8 mouse cellular contexts compared by ENCODE assay signal in the genomic region with DNA sequence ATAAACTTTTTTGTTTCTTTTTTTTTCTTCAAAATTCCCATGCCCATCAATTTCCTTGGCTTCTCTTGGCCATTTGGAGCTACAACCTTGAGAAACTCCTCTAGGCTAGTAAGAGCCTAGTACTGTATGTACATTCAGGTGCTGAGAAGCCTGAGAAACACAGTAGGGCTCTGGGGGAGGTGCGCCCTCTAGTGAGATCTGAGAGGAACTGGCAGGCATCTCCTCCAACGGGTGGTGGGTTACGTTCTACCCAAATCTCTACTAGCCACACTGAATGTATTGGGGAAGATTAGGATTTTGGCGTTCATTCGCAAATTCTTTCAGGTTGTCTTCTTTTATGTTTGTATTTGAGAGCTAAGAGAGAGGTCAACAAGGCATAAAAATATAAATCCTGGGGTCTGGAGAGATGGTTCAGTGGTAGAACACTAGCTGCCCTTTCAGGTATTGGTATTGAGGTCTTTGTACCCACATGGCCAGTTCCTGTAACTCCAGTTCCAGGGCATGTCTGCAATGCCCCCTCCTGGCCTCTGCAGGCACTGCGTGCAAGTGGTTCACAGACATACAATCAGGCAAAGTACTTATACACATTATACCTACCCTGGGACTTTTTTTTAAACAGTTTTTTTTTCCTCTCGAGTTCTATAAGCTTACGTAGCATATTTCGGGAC. TPM values are rescaled to one million over a fixed set of nuclear protein-coding genes. Genes with fewer than 3 reads are reported as not detected.
A peak's percentile ranks its signal among the peaks of the same experiment; 100 is the strongest.
DNase-seq lines count a peak whose midpoint lies in the region; ATAC-seq and TF ChIP-seq lines count a peak whose summit lies in the region.

No protein-coding gene starts in this region.

- intact Hi-C loops in gastrocnemius, adult 2 months (cut with DNase I): loop anchor here (2.0 kb wide), 1 partner anchor 108 kb away; no protein-coding TSS in a partner anchor
- intact Hi-C loops in gastrocnemius, postnatal 36 days (cut with DNase I): loop anchor here (5.0 kb wide), 1 partner anchor 110 kb away; no protein-coding TSS in a partner anchor

- peak; percentile 44 for DNase-seq in gastrocnemius, adult 2 months
- DNase-seq in gastrocnemius, postnatal 36 days: no peak
- DNase-seq in adipocyte (ENCODE audit: low spot score): peak; percentile 66
- DNase-seq in heart, postnatal 4 days: peak; percentile 74
- peak; percentile 47 to 58 for DNase-seq in layer of hippocampus, adult 2 months (ENCODE audit: low spot score in 2 of 2)
- peak; percentile 20 for DNase-seq in skeletal muscle tissue, adult 2 months (ENCODE audit: low read depth, low spot score)

- H3K27ac ChIP-seq in gastrocnemius, adult 2 months: no peak overlapping the region
- no peak overlapping the region for H3K27ac ChIP-seq in layer of hippocampus, adult 2 months

- H3K4me3 ChIP-seq in gastrocnemius, adult 2 months: no peak overlapping the region
- no peak overlapping the region for H3K4me3 ChIP-seq in layer of hippocampus, adult 2 months

- ATAC-seq in common myeloid progenitor, adult 5-6 weeks (replicated peaks; ENCODE audit: low read depth, poor library complexity, severe bottlenecking): peak; percentile 67
- ATAC-seq in megakaryocyte progenitor cell, adult 5-6 weeks (replicated peaks; ENCODE audit: poor library complexity): peak; percentile 75

- peak; percentile 77 for TF ChIP-seq CTCF in gastrocnemius, adult 2 months (IDR thresholded peaks at IDR 0.05)
- peak; percentile 86 for TF ChIP-seq CTCF in layer of hippocampus, adult 2 months (conservative IDR thresholded peaks at IDR 0.05)

RNA-seq across cellular contexts. Expression of gene Duoxa2, which starts 4.0 kb away (rescaled TPM):
- not detected for total RNA-seq in gastrocnemius, adult 2 months (2021)
- not detected for total RNA-seq in gastrocnemius, postnatal 36 days (2021)
- total RNA-seq in common myeloid progenitor, adult 5-6 weeks (2017): not detected in 2 replicates
- under 1 TPM; 0.16 to 0.21 TPM for total RNA-seq in heart, postnatal 4 days (2021)
- not detected for total RNA-seq in layer of hippocampus, adult 2 months (2021)
- not detected in 2 replicates for total RNA-seq in megakaryocyte progenitor cell, adult 5-6 weeks (2015)
- not detected in 2 replicates for total RNA-seq in megakaryocyte progenitor cell, adult 5-6 weeks (2017)

RNA-seq across cellular contexts. Expression of gene Duox2, which starts 4.5 kb away (rescaled TPM):
- under 1 TPM; 0.06 to 0.13 TPM for total RNA-seq in gastrocnemius, adult 2 months (2021)
- under 1 TPM in 1 of 2 experiments, not detected in 1; 0.17 TPM for total RNA-seq in gastrocnemius, postnatal 36 days (2021)
- total RNA-seq in common myeloid progenitor, adult 5-6 weeks (2017): not detected in 2 replicates
- total RNA-seq in heart, postnatal 4 days (2021): under 1 TPM; 0.55 to 0.59 TPM
- total RNA-seq in layer of hippocampus, adult 2 months (2021): under 1 TPM in 1 of 2 experiments, not detected in 1; 0.08 TPM
- not detected in 2 replicates for total RNA-seq in megakaryocyte progenitor cell, adult 5-6 weeks (2015)
- not detected in 2 replicates for total RNA-seq in megakaryocyte progenitor cell, adult 5-6 weeks (2017)

RNA-seq across cellular contexts. Expression of gene Duoxa1, which starts 10.8 kb away (rescaled TPM):
- total RNA-seq in gastrocnemius, adult 2 months (2021): under 1 TPM; 0.28 to 0.95 TPM
- total RNA-seq in gastrocnemius, postnatal 36 days (2021): under 1 TPM; 0.41 to 0.49 TPM
- 0.18 TPM in 1 of 2 replicates, not detected in the other for total RNA-seq in common myeloid progenitor, adult 5-6 weeks (2017)
- total RNA-seq in heart, postnatal 4 days (2021): not detected
- not detected for total RNA-seq in layer of hippocampus, adult 2 months (2021)
- not detected in 2 replicates for total RNA-seq in megakaryocyte progenitor cell, adult 5-6 weeks (2015)
- not detected in 2 replicates for total RNA-seq in megakaryocyte progenitor cell, adult 5-6 weeks (2017)

RNA-seq across cellular contexts. Expression of gene Duox1, which starts 12.8 kb away (rescaled TPM):
- under 1 TPM; 0.43 to 0.73 TPM for total RNA-seq in gastrocnemius, adult 2 months (2021)
- under 1 TPM; 0.47 to 0.66 TPM for total RNA-seq in gastrocnemius, postnatal 36 days (2021)
- not detected in 2 replicates for total RNA-seq in common myeloid progenitor, adult 5-6 weeks (2017)
- not detected for total RNA-seq in heart, postnatal 4 days (2021)
- not detected for total RNA-seq in layer of hippocampus, adult 2 months (2021)
- total RNA-seq in megakaryocyte progenitor cell, adult 5-6 weeks (2015): not detected in 2 replicates
- total RNA-seq in megakaryocyte progenitor cell, adult 5-6 weeks (2017): not detected in 2 replicates

Comparison
In these comparisons a context has a peak if more than half of its experiments do, and no peak if none do; other contexts are left out.
1. DNase-seq: peak in gastrocnemius, adult 2 months (single experiment), adipocyte (single experiment), heart, postnatal 4 days (single experiment), layer of hippocampus, adult 2 months (2 of 2) and skeletal muscle tissue, adult 2 months (single experiment); none in gastrocnemius, postnatal 36 days (0 of 2).